Mouse (Mus musculus) c-Kit-positive CD71-positive TER-119-positive erythroid progenitor cells, embryonic 14.5 days (primary cell): ENCODE measurements at regions not wholly inside any gene's neighbourhood (a gene's known extent, or its start where the extent isn't known, plus 50 kb on each side); places are given as distances from the start of the nearest gene placed in this dataset.
A peak's percentile ranks its signal among the peaks of the same experiment; 100 is the strongest.

Source experiments
- DNase-seq: peaks from one replicate; pipeline ENCODE4 v3.0.0-alpha.2; 2013; ENCODE audit warnings: low spot score

GRCm38 (mm10) chr10:51792030-51792429, 114.5 kb downstream of the Rfx6 start:
- DNase-seq, result peak; percentile 0

GRCm38 (mm10) chr10:51793876-51794275, 116.3 kb downstream of the Rfx6 start:
- no peak for DNase-seq

GRCm38 (mm10) chr10:51816626-51817025, 139.1 kb downstream of the Rfx6 start:
- no peak for DNase-seq

DNA sequence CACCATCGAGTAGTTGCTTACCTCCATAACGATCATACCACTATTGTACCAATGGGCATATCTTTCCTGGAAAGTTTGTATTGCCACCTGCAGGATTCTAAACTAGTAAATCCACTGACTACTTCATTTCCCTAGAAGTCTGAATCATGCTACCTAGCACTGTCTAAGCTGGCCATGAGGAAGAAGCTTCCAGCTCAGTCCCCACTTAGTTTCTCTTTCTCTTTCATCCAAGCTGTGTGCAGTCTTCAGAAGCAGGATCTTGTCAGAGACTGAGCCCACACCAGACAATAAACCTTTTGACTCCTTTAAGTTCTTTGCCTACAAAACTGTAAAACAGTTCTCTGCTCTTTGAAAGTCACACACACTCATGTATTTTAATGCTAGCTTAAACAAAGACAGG, 146.3 kb downstream of the Rfx6 start:
- no peak for DNase-seq

DNA sequence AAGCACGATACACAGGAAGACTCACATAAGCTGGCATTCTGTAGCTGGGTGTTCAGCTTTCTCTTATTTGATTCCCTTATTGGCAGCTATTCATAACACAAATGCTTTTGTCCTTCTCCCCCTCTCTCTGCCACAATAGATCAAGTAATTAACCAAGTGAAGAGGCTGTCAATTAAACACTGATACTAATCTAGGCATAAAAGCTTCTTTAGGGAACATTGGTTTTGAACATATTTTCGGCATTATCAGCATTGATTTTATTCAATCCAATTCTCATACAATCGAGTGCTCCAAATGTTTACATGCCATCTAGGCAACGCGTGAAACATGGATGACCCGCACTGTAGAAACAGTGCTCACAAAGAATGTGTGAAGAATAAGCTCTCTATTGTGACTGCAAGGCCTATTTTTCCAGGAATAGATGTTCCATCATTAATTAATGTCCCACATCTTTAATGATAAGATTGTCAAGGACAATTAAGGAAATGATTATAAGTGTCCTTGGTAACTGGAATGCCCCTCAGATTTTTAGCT, 148.9 kb downstream of the Rfx6 start:
- no peak for DNase-seq

GRCm38 (mm10) chr10:51832459-51832858, 154.9 kb downstream of the Rfx6 start:
- DNase-seq, result no peak

- DNase-seq, result no peak
Observed at GRCm38 (mm10) chr10:51843099-51843498, 165.5 kb downstream of the Rfx6 start.

DNA sequence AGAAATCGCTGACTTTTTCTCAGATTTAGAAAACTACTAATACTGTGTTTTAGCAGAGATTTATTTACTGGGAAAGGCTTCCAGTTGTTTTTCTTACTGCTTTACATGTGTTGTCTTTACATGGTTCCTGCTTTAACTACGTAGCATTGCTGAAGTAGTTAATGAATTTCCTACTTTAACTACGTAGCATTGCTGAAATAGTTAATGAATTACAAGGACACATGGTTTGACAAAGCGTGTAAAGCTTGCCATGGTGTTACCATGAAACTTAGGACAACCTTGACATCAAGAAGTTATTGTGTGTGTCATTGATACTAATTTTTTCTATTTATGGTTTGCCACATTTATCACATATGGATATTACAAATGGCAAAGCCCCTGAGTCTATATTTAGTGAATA, 168.7 kb downstream of the Rfx6 start:
- DNase-seq, result no peak

- DNase-seq, result no peak
Observed at GRCm38 (mm10) chr10:51869409-51869808, 152.9 kb upstream of the Vgll2 start.

DNA sequence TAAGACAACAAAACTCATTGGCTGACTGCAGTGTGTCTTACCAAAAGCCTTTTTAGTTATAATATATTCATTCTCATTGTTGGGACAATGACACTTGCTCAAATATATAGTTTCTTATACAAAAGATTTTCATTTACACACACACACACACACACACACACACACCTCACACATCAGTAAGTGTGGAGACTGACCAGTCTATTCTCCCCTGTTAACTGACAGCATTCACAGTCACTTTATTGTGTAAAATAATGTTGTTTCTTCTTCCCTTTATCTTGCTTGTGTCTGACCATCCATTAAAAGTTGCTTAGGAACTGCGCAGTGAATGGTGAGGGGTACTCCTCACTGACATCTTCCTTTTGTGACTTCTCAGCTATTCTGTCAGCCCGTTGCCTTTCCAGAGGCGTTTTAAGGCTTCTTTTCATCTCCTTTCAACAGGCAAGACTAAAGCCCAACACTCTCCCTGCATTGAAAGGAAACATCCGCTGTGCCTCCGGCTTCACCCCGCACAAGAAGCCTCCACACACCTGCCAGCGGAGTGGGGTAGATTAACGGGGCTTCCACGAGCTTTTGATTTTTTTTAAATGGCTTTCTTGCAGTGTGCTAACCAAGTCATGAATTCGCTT, 111.1 kb upstream of the Vgll2 start:
- no peak for DNase-seq

GRCm38 (mm10) chr10:51912096-51912495, 110.2 kb upstream of the Vgll2 start:
- no peak for DNase-seq

DNA sequence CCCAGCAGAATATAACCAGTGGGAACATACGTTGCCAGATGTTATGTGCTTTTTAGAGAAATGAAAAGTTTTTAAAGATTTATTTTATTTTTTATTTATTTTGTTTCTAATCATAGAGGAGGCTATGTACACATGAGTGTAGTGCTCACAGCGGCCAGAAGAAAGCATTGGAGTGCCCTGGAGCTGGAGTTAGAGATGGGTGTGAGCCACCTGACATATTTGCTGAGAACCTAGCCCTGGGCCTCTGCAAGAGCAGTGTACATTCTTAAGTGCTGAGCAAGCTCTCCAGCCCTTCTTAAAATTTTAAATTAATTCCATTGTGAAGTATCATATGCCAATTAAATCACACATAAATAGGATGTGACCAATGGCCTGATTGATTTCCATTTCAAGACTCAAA, 95.7 kb upstream of the Vgll2 start:
- no peak for DNase-seq

- DNase-seq, result no peak
Observed at GRCm38 (mm10) chr10:51929341-51929740, 93.0 kb upstream of the Vgll2 start.

DNA sequence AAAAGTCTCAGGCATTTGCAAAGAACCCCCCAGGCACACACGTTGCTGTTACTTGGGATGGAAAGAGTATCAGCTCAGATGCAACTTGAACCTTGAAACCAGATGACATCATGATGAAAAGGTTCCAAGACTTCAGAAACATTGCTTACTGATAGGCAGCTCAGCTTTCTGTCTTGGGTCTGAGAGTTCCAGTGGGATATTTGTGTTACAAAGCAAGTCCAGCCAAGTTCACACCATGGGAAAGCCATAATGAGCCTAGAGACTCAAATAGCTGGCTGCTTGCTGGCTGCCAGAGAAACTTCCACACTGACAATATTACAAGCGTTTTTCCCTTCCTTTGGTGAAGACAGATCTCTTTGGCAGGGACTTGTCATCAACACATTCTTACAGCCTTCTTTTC, 92.0 kb upstream of the Vgll2 start:
- no peak for DNase-seq

DNA sequence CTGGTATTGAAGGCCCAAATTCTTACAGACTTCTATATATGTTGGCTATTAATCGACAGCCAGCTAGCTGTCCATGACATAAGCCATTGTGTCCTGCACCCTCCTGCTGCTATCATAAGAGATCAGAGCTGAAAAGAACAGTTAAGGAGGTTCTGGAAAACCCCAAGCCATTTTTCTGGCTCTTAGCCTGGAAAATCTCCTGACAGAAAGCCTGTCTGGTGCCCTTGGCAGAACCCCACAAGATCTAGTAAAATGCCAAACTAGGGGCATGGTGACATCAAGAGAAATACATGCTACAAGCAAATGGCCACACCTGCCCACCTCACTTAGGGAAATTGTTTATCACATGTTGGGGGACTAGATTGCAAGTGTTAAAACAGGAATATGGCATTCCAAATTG, 91.6 kb upstream of the Vgll2 start:
- DNase-seq, result no peak

GRCm38 (mm10) chr10:51935482-51935881, 86.8 kb upstream of the Vgll2 start:
- no peak for DNase-seq

DNA sequence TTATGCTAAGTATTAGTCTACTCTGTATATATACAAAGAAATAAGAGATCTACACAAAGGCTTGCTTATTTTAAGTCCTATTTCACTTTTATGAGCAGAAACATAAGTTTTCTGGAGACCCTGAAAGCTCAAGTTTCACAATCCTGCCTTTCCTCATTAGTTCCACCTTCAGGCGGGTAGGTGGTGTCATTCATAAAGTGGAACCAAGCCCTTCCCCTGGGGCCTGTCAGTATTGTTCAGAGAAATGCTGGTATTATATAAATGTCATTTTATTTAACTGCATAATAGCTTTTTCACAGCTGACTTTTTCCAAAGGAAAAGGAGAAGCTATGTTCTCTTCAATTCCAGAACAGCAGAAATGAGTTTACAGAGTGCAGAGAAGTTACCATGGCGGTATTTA, 81.1 kb upstream of the Vgll2 start:
- DNase-seq, result no peak

GRCm38 (mm10) chr10:51945701-51946100, 76.6 kb upstream of the Vgll2 start:
- DNase-seq, result no peak

DNA sequence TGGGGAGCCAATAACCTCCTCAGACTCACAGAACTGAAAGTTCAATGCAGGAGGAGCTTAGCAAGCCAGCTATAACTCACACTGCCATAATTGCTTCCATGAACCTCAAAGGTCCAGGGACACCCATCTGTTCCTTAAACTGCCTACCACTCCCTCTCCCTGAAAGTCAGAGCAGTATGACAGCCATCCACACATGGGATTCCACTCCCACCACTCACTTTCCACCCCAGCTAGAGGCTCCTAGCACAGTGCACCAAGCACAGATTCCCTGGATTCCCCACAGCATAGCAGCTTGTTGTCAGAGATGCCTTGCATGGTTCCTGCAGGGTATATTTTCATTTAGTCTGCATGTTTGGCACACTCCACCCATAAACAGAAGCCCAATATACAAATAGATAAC, 76.1 kb upstream of the Vgll2 start:
- no peak for DNase-seq

DNA sequence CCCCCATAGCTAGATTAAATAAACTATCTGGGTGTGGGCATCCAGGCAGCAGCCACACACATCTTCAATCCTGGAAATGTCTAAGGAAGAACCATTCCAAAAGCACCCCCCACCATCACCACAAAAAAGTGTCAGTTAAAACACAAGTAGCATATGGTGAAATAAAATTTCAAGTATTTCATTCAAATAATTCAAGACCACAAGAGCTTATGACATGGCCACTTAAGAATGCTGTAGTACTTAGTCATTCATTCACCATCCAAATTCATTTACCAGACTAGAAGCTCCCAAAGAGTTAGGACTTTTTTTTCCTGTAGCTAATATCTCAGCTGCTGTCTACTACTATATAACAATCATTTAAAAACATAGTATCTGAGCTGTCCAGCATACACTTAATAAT, 75.4 kb upstream of the Vgll2 start:
- no peak for DNase-seq

DNA sequence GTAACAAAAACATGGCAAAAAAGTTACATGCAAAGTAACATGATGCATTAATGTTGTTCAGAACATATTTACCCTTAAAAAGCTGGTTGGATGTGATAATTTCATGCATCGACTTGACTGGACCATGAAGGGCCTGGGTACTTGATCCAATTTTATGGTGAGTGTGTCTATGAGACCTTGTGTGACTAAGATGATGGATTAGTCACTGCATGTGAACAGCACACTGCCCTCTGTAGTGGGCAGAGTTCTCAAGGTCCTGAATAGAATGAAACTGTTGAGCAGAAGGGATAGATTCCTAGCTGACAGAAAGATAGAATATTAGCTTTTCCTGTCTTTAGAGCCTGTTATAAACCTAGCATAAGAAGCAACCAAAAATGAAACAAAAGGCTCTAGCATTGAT, 72.3 kb upstream of the Vgll2 start:
- DNase-seq, result no peak

DNA sequence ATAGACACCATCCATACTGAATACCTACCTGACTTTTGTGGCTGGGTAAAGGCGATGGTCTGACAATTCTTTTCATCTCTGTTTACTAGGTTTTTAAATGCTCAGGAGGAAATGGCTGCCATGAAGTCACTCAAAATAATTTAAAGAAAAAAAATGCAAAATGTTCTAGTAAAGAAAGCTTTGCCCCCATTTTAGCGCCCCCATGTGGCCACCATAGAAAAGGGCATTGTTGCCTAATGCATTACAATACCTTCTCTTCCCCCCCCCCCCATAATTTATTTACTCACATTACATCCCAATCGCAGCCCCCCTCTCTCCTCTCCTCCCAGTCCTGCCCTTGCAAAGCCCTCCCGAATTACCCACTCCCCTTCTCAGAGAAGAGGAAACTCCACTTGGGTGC, 70.3 kb upstream of the Vgll2 start:
- no peak for DNase-seq

DNA sequence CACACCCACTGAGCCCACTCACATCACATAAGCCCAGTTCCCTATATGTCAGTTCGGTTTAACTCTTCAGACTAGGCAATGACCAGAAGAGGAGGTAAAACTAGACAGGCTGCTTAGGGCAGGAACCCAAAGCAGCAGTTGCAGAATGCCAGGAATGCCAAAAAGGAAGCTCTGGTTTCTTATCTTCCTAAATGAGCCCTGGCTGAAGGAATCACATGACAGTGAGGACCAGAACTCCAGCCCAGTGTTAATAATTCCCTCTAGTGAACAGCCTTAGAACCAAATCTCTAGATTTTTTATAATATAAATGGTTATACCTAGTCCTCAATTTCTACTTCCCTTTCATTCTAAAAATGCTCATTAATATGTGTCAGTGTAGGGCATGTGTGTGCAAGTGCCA, 65.8 kb upstream of the Vgll2 start:
- no peak for DNase-seq

DNA sequence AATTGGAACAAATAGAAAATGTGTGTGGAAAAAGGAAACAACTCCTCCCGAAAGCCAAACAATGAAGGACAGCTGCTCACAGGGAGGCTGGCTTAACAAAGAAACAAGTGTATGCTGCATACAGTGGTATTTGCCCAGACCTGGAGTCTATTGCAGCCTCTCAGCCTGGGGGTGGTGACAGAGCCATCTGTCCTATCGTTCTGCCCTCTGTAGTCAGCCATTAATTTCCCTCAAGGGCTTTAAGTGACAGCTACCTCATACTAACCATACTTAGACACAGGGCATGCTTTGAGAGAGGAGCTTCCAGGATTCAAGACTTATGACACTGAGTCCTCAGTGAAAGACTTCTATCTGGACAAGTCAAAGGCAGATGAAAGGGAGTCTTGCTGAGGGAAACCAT, 60.8 kb upstream of the Vgll2 start:
- DNase-seq, result no peak

GRCm38 (mm10) chr10:51963671-51964070, 58.6 kb upstream of the Vgll2 start:
- no peak for DNase-seq
